Mouse (Mus musculus) midbrain, embryonic 12.5 days (tissue): ENCODE data around the gene Atn1. TPM values are rescaled to one million over a fixed set of nuclear protein-coding genes. Genes with fewer than 3 reads are reported as not detected.

Experiments used
- ATAC-seq: fragments of 200-750 bp; cut with Nextera tagmentation; 2 replicates; pipeline ENCODE4 v1.8.0; 2017; ENCODE audit warnings: low read depth, moderate TSS enrichment, moderate library complexity; ENCODE audit not compliant: low FRiP score
- H3K27ac ChIP-seq: fragments of 300-500 bp; sonication (generic); replicated peaks from 2 replicates; pipeline ENCODE4 v1.5.1; 2016; ENCODE audit warnings: mild to moderate bottlenecking
- H3K27me3 ChIP-seq: fragments of 300-500 bp; sonication (generic); 2 replicates; pipeline ENCODE4 v1.6.1; 2016; ENCODE audit warnings: mild to moderate bottlenecking
- H3K36me3 ChIP-seq: fragments of 300-500 bp; sonication (generic); 2 replicates; pipeline ENCODE4 v1.6.1; 2016
- H3K4me1 ChIP-seq: fragments of 300-500 bp; sonication (generic); 2 replicates; pipeline ENCODE4 v1.6.1; 2016
- H3K4me2 ChIP-seq: fragments of 300-500 bp; sonication (generic); replicated peaks from 2 replicates; pipeline ENCODE4 v1.6.1; 2016; ENCODE audit warnings: mild to moderate bottlenecking, moderate library complexity
- H3K4me3 ChIP-seq: fragments of 300-500 bp; sonication (generic); 2 replicates; pipeline ENCODE4 v1.5.1; 2016; ENCODE audit warnings: mild to moderate bottlenecking
- H3K9ac ChIP-seq: fragments of 300-500 bp; sonication (generic); replicated peaks from 2 replicates; pipeline ENCODE4 v1.6.1; 2016; ENCODE audit warnings: mild to moderate bottlenecking, moderate library complexity
- H3K9me3 ChIP-seq: fragments of 300-500 bp; sonication (generic); 2 replicates; pipeline ENCODE4 v1.6.1; 2016; ENCODE audit warnings: mild to moderate bottlenecking
- WGBS: fragments of 180-500 bp; shearing (Covaris S2); methylation state at CpG from one replicate; pipeline ENCODE4 v1.1.7; 2016; 5-methylcytosine and 5-hydroxymethylcytosine counted together
- microRNA counts: library from miRNA; unstranded; fragments of <30 nt; microRNA quantifications from one replicate; lab custom pipeline; 2017
- microRNA-seq: library from miRNA; unstranded; fragments of <30 nt; microRNA quantifications from one replicate; pipeline ENCODE4, GENCODE M21; 2017
- polyA plus RNA-seq: library from polyadenylated mRNA; unstranded; fragments of >200 nt; fragmentation: Nextera tagmentation; extraction: Ambion mirVana; gene quantifications from 2 replicates; pipeline ENCODE4 v1.2.1, GENCODE M21; 2016

Atn1 gene
- polyA plus RNA-seq, 1 experiment from 2014 or later: 15.6 TPM

DNA sequence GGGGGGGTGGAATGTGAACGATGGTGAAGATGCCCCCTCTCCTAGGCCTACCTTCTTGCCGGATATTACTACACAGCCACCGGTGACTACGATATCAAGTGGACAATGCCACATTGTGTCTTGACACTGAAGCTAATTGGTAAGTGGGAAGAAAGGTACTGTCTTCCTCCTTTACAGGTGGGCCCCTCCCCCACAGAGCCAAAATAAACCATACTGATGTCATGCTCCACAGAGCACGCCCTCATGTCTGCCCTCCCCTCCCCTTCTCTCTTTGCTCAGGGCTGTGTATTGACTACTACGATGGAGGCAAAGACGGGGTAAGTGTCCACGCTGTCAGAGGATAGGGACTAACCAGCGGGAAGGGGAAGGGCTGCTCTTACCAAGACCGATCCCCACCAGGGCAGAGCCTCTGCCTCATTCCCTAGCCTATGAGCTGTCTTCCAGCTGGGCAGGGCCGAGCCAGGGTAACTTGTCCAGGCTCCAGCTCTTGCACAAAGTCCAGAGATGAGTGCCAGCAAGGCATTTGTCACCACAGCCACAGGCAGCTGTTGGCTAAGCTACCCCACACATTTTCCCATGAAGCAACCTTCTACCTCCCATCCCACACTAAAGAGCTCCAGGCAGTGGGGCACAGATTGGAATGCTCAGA lies 56.2 kb downstream of the Atn1 start:
- Histone ChIP-seq H3K9me3 (no peaks in the 10 kb centered on the region), H3K4me1 (no peaks in the 10 kb centered on the region), H3K4me2 (no peak overlapping the region), H3K36me3 (peaks cover 61% of the 10 kb centered on the region), H3K27me3 (no peaks in the 10 kb centered on the region), H3K9ac (no peak overlapping the region), H3K27ac (no peak overlapping the region), H3K4me3 (no peak overlapping the region)
- WGBS: 86% methylated on average over 11 of the region's 11 CpGs
- ATAC-seq: no peak

DNA sequence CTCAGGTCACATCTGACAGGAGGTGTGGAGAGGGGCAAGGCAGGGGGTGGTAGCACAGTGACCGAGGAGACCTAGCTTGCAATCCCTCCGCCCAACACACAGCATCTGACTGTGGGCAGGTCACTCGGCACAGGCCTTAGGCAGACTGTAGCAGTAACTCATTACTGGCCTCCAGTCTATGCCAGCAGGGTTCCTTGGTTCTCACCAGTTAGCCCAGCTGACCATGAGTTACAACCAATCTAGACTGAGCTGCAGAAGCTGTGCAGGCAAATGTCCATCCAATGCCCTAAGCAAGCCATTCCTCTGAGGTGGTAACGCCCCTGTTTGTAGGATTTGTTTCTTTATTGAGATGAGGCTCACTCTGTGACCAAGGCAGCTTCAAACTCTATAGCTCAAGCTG lies 57.0 kb downstream of the Atn1 start:
- no peaks in the 10 kb centered on the region for H3K9me3 ChIP-seq
- peaks cover 54% of the 10 kb centered on the region for H3K36me3 ChIP-seq
- H3K4me2 ChIP-seq: no peak overlapping the region
- no peak overlapping the region for H3K9ac ChIP-seq
- H3K4me3 ChIP-seq: no peak overlapping the region
- no peak for ATAC-seq
- no peaks in the 10 kb centered on the region for H3K27me3 ChIP-seq
- H3K4me1 ChIP-seq: no peaks in the 10 kb centered on the region
- no peak overlapping the region for H3K27ac ChIP-seq
- WGBS: 87% methylated on average over 4 of the region's 4 CpGs

DNA sequence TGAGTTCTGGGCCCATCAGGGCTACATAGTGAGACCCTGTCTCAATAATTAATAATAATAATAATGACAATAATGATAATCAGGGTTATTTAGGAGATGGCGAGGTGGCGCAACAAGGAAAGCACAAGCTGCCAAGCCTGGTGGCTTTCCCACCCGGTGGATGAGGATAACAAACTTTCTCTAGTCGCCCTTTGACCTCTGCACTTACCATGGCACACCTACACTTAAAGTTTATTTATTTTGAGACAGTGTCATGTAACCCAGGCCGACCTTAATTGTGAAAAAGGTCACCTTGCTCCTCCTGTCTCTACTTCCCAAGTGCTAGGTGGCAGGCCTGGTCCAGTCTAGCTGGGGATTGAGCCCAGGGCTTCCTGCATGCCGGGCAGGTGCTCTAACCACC lies 57.6 kb downstream of the Atn1 start:
- no peak overlapping the region for H3K4me3 ChIP-seq
- no peaks in the 10 kb centered on the region for H3K27me3 ChIP-seq
- no peak overlapping the region for H3K9ac ChIP-seq
- WGBS: 93% methylated on average over 6 of the region's 6 CpGs
- H3K27ac ChIP-seq: no peak overlapping the region
- H3K4me2 ChIP-seq: no peak overlapping the region
- H3K9me3 ChIP-seq: no peaks in the 10 kb centered on the region
- no peaks in the 10 kb centered on the region for H3K4me1 ChIP-seq
- peaks cover 49% of the 10 kb centered on the region for H3K36me3 ChIP-seq
- ATAC-seq: no peak

DNA sequence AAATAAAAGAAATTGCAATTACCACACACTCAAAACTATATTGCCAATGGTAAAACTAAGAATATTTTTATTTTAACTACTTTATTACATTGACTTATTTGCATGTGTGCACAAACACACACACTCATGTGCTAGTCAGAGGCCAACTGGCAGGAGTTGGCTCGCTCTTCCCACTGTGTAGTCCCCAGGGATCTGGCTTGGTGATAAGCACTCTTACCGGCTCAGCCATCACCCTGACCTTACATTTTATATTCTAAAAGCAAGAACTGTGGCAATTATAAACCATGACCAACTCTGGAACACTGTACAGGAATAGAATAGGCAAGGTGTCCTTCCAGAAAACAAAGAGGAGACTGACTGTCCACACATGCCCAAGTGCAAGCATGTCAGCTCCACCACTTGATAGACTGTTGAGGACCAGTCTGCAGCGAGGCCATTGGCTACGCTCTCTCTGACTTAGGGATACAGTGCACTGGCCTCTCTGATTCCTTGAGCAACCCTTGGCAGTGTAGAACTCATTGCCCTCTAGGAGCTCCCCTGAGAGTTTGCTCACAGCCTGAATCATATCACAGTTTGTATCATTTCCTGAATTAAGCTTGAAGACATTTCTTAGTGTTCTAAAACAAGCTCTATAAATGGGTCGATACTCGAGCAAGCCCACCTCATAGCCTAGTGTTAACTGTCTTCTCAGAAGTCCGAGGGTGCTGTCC lies 59.7 kb downstream of the Atn1 start:
- Histone ChIP-seq H3K9ac (no peak overlapping the region), H3K36me3 (peaks cover 28% of the 10 kb centered on the region), H3K4me1 (no peaks in the 10 kb centered on the region), H3K4me2 (no peak overlapping the region), H3K4me3 (no peak overlapping the region), H3K27me3 (no peaks in the 10 kb centered on the region), H3K9me3 (no peaks in the 10 kb centered on the region), H3K27ac (no peak overlapping the region)
- WGBS: 91% methylated on average over 7 of the region's 7 CpGs
- ATAC-seq: no peak

DNA sequence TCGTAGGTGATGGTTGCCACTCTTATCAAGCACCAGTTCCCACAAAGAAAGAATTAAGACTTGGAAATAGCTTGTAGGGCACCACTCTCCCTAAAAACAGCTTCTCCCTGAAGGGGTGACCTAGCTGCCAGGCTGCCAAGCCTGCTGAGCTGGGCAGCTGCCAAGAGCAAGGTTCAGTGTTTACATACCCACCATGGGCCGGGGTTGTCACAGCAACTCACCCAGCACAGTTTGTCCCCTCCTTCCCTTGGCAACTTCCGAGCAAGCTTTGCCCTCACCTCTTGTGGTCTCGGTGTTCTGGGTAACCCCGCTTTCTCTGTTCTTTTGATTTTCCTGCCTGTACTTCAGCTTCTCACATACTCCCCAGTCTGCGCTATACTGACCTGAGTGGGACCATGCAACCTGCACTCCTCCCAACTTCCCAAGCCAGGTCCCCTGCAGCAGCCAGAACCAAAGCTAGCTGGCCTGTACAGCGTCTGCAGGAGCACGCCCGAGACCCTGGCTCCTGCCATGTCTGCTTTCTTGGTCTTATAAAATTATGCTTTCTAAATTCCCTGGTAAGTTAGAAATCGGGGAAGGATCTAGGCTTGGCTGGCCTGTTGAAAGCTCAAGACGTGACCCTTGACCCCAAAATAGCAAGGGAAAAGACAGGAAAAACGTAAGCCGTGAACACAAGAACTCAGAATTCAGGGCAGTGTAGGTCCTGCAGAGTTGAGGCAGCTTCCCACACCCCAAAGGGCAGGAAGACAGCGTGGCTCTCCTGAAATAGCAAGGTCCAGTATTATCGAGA lies 62.0 kb downstream of the Atn1 start:
- ATAC-seq: no peak
- no peak overlapping the region for H3K27ac ChIP-seq
- WGBS: 86% methylated on average over 15 of the region's 15 CpGs

DNA sequence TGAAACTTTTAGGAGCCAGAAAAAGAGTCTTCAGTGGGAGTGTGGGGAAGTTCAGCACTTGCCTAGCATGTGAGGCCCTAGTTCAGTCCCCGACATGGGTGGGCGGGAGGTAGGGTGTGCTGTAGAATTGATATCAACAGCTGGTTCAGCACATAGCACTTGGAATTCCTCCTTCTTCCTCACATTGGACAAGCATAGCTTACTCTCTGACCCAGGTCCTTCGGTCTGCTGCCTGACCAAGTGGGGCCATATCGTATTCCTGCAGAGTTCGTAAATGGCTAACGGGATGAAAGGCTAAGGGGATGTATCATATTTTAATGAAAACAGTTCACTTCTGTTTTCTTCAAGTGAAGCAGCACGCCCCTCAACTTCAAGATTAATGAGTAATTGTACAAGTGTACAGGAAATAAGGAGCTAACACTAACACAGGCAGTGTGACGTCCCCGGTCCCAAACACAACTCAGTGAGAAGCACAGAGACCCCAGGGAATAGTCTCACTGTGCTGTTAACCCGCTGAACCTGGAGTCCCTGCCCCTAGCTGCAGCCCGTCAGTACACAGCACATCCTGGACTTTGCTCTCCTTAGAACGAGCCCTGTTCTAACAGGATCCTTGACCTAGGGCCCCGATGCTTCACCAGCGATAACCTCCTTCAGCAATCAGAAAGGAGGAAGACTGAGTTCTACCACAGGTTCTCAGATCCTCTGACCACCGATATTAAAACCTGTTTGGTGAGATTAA lies 62.9 kb downstream of the Atn1 start:
- 83% methylated on average over 15 of the region's 15 CpGs for WGBS
- Histone ChIP-seq H3K4me1 (no peaks in the 10 kb centered on the region), H3K36me3 (no peaks in the 10 kb centered on the region), H3K27me3 (no peaks in the 10 kb centered on the region), H3K9me3 (no peaks in the 10 kb centered on the region), H3K4me2 (no peak overlapping the region), H3K4me3 (no peak overlapping the region), H3K27ac (no peak overlapping the region), H3K9ac (no peak overlapping the region)
- ATAC-seq: no peak

More for the DNA sequence above, 62.0 kb downstream of the Atn1 start:
- Histone ChIP-seq H3K9me3 (no peaks in the 10 kb centered on the region), H3K4me3 (no peak overlapping the region), H3K4me2 (no peak overlapping the region), H3K4me1 (no peaks in the 10 kb centered on the region), H3K9ac (no peak overlapping the region), H3K36me3 (peaks cover 5% of the 10 kb centered on the region; the same call in 1 of the 2 replicates), H3K27me3 (no peaks in the 10 kb centered on the region)

MicroRNAs within 50 kb of the gene (microRNA counts, 519-probe panel; counts per million panel counts)
- microRNA mmu-miR-141 (lab: Ali Mortazavi, UCI): not detected
- not detected for microRNA mmu-miR-200c (lab: Ali Mortazavi, UCI)

Small RNAs within 50 kb of the gene (microRNA-seq; reads per million reads assigned to microRNA genes)
- 26.9 reads per million, percentile 37 among the genes with 10 or more reads in this experiment for gene Mir141
- 174 reads per million, percentile 60 among the genes with 10 or more reads in this experiment for gene Mir200c

Other genes with a start within 250 kb of the Atn1 start
- gene C1ra, start 244.1 kb downstream of the Atn1 start, polyA plus RNA-seq: 0.11 and 0.22 TPM in 2 replicates
- 0.43 and 0.80 TPM in 2 replicates for gene C1s1, start 214.2 kb downstream of the Atn1 start, polyA plus RNA-seq
- not detected in 2 replicates for gene C1rb, start 186.2 kb downstream of the Atn1 start, polyA plus RNA-seq
- gene C1s2, start 120.4 kb downstream of the Atn1 start, polyA plus RNA-seq: 0.21 TPM in 1 of 2 replicates, not detected in the other
- 37.5 and 37.9 TPM in 2 replicates for gene Lpcat3, start 93.5 kb downstream of the Atn1 start, polyA plus RNA-seq
- 161 and 170 TPM in 2 replicates for gene Emg1, start 44.3 kb downstream of the Atn1 start, polyA plus RNA-seq
- 308 and 315 TPM in 2 replicates for gene Phb2, start 44.2 kb downstream of the Atn1 start, polyA plus RNA-seq
- 5.2 and 5.6 TPM in 2 replicates for gene Ptpn6, start 17.8 kb downstream of the Atn1 start, polyA plus RNA-seq
- 523 and 554 TPM in 2 replicates for gene Grcc10, start 15.2 kb downstream of the Atn1 start, polyA plus RNA-seq
- not detected in 2 replicates for gene Gm45234, start 503 bp downstream of the Atn1 start, polyA plus RNA-seq
- gene Eno2, start 13.1 kb upstream of the Atn1 start, polyA plus RNA-seq: 9.0 and 9.4 TPM in 2 replicates
- 2.3 and 4.6 TPM in 2 replicates for gene Lrrc23, start 23.2 kb upstream of the Atn1 start, polyA plus RNA-seq
- gene Spsb2, start 52.1 kb upstream of the Atn1 start, polyA plus RNA-seq: 8.1 and 8.6 TPM in 2 replicates
- gene Tpi1, start 57.8 kb upstream of the Atn1 start, polyA plus RNA-seq: 423 and 428 TPM in 2 replicates
- gene Usp5, start 73.0 kb upstream of the Atn1 start, polyA plus RNA-seq: 213 and 214 TPM in 2 replicates
- gene Cdca3, start 73.0 kb upstream of the Atn1 start, polyA plus RNA-seq: 168 and 169 TPM in 2 replicates
- gene Gnb3, start 83.8 kb upstream of the Atn1 start, polyA plus RNA-seq: 5.5 TPM in 2 replicates
- gene P3h3, start 101.2 kb upstream of the Atn1 start, polyA plus RNA-seq: 21.4 and 25.6 TPM in 2 replicates
- 11.8 and 11.9 TPM in 2 replicates for gene Gpr162, start 107.5 kb upstream of the Atn1 start, polyA plus RNA-seq
- gene Cd4, start 131.7 kb upstream of the Atn1 start, polyA plus RNA-seq: 0.20 TPM in 1 of 2 replicates, not detected in the other
- 1.9 and 3.1 TPM in 2 replicates for gene Lag3, start 155.2 kb upstream of the Atn1 start, polyA plus RNA-seq
- gene Ptms, start 163.6 kb upstream of the Atn1 start, polyA plus RNA-seq: 525 and 672 TPM in 2 replicates
- 452 and 459 TPM in 2 replicates for gene Mlf2, start 174.9 kb upstream of the Atn1 start, polyA plus RNA-seq
- 100 and 105 TPM in 2 replicates for gene Cops7a, start 209.0 kb upstream of the Atn1 start, polyA plus RNA-seq
- 6.7 and 7.7 TPM in 2 replicates for gene Pianp, start 240.2 kb upstream of the Atn1 start, polyA plus RNA-seq